Mouse (Mus musculus): ENCODE measurements at regions not wholly inside any gene's neighbourhood (a gene's known extent, or its start where the extent isn't known, plus 50 kb on each side); places are given as distances from the start of the nearest gene placed in this dataset.
"Not testable (repeated sequence)": the region's sequence is repeated elsewhere in the genome, so short reads cannot be mapped to it uniquely, and the experiment has no call there.

GRCm38 (mm10) chr3:133661303-133661702 lies 116.4 kb upstream of the Tet2 start:
- in situ Hi-C loops (cut with MboI, MseI) = no loop called here

GRCm38 (mm10) chr3:133664914-133665313 lies 120.0 kb upstream of the Tet2 start:
- in situ Hi-C loops (cut with MboI, MseI) = no loop called here

DNA sequence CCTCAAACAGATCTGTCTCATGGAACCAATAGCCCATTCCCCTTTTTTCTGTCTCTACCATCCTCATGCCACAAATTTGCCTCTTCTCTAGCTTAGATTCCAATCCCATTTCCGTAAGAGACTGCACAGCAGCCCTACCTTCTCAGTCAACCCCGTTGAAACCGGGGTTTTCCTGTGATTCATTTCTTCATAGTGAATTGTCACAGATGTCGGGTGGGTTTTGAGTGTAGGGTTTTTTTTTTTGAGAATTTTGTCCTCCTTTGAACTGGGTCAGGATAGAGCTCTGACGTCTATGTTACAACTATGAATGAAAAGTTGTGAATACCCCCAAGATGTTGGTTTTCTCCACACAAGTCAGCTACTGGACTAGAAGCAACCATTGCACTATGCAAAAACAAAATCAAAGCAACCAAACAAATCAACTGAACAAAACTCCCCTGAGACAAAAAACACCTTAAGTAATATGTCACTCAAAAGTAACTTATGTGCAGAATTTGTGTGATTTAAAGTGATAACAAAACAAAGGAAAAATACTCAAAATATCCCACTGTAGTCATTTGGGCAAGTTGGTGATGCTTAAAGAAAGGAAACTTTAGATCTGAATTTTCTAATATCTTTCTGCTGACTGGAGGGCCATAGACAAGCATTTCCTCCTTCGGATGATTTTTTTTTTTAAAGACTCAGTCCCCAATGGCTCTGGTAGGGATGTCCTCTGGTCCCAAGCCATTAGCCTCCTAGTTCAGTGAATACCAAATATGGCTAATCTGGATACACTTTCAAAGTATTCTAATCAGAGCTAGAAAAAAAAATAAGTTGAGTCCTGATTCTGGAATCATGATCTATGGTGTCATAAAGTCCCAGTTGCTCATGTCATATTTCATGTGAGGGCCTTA lies 120.7 kb upstream of the Tet2 start:
- in situ Hi-C loops (cut with MboI, MseI) = no loop called here

- in situ Hi-C loops (cut with MboI, MseI) = no loop called here
Observed at GRCm38 (mm10) chr3:133672742-133673447, 128.0 kb upstream of the Tet2 start.

DNA sequence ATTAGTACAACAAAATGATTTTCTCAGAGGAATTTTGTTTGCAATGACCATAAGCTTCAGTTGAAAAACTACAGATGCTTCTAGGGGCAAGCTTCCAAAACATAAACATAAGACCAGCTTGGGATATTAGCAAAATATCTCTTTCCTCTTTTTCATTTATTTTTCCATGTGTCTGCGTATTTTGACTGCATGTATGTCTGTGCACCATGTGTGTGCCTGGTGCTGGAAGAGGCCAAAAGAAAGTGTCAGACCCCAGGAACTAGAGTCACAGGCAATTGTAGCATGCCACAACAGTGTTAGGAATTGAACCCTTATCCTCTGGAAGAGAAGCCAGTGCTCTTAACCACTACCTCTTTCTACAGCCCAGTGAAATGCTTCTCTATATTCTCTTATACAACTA lies 133.0 kb upstream of the Tet2 start:
- in situ Hi-C loops (cut with MboI, MseI) = no loop called here

DNA sequence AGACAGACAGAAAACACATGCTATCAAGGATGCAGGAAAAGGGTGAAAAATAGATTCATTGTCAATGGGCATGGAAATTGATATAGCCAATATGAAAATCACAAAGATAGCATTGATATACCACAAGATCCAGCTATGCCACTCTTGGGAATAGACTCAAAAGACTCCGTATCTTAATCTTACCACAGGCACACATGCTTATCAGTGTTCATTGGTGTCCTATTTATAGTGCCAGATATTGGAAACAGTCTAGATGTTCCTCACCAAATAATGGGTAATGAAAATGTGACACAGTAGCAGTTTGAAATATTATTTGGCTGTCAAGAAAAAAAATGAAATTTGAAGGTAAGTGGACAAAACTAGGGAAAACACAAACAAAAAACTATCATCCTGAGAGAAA lies 135.0 kb upstream of the Tet2 start:
- in situ Hi-C loops (cut with MboI, MseI) = no loop called here

GRCm38 (mm10) chr3:133680343-133680742 lies 135.4 kb upstream of the Tet2 start:
- in situ Hi-C loops (cut with MboI, MseI) = no loop called here

GRCm38 (mm10) chr3:133680805-133681204 lies 135.9 kb upstream of the Tet2 start:
- in situ Hi-C loops (cut with MboI, MseI) = no loop called here

GRCm38 (mm10) chr3:133684196-133684743 lies 139.3 kb upstream of the Tet2 start:
- in situ Hi-C loops (cut with MboI, MseI) = no loop called here

GRCm38 (mm10) chr3:133684747-133685146 lies 139.8 kb upstream of the Tet2 start:
- in situ Hi-C loops (cut with MboI, MseI) = no loop called here

DNA sequence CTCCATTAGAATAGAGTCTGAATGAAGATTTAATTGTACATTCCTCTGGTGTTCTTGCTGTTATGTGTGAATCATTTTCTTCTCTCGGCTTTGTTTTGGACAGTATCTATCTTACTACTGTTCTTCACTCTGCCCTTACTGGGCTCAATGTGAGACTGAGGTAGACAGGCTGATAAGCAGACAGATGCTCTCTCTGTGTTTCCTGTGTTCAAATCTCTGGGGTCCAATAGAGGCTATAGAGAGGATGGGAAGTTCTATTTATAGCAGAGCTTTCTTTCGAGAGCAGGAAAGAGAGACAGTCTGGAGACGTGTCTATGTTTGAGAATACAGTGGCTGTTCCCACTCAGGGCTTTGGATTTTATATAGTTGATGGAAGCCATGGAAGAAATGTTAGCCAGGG lies 140.5 kb upstream of the Tet2 start:
- in situ Hi-C loops (cut with MboI, MseI) = no loop called here

DNA sequence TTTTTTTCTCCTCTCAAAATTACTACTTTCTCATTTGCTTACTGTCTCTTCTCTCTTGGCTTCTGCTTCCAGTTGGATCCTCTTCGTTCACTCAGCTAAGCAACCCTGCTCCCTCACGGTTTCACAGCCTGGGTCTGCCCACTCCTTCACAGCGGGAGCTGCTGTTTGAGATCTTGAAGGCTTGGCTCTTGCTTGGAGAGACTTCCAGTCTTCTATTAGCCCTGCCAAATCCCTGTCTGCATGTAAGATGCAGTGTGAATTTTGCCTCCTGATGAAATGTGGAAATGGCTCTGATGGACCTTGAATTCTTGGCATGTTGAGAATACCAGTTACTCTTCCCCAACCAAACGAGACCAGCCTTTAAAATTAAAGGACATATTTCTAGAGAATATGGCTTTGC lies 149.1 kb upstream of the Tet2 start:
- in situ Hi-C loops (cut with MboI, MseI) = no loop called here

GRCm38 (mm10) chr3:133696122-133696521 lies 151.2 kb upstream of the Tet2 start:
- in situ Hi-C loops (cut with MboI, MseI) = no loop called here

GRCm38 (mm10) chr3:133704849-133705248 lies 159.9 kb upstream of the Tet2 start:
- in situ Hi-C loops (cut with MboI, MseI) = not testable (repeated sequence)

GRCm38 (mm10) chr3:133711518-133711917 lies 166.6 kb upstream of the Tet2 start:
- in situ Hi-C loops (cut with MboI, MseI) = loop anchor here (10.0 kb wide), 1 partner anchor 1077 kb away; no protein-coding TSS in a partner anchor

- in situ Hi-C loops (cut with MboI, MseI) = no loop called here
Observed at GRCm38 (mm10) chr3:133722550-133723290, 177.8 kb upstream of the Tet2 start.

DNA sequence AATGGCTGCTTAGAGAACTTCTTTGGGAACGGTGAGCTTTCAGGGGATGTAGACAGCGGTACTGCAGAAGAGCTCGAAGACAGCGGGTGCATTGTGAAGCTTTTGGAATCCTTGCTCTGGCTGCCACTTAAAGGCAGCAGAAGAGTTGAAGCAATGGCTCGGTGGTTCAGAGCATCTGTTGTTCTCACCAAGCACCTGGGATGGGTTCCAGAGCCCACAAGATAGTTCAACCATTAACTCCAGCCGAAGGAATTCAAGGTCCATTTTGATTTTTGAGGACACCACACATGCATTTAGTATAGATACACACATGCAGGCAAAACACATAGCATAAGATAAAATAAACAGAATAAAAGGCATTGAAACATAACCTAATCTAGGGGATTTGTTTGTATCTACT lies 181.9 kb upstream of the Tet2 start:
- in situ Hi-C loops (cut with MboI, MseI) = no loop called here

DNA sequence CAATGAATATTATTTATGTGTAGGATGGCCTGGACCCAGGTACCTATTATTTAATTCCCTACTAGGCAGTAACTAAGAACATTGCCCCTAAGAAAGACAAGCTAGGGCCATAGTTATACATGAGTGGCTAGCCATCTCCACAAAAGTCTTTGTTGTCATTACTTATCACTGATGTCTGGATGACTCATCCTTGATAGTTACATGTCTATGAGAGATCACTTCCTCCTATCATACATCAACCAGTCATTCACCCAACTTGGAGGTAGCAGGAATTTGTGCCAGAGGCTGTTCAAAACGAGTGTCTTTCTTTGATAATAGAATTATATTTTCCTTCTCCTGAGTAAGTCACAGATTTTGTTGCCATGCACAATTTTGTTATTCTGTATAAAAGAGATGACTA lies 190.7 kb upstream of the Tet2 start:
- in situ Hi-C loops (cut with MboI, MseI) = no loop called here

DNA sequence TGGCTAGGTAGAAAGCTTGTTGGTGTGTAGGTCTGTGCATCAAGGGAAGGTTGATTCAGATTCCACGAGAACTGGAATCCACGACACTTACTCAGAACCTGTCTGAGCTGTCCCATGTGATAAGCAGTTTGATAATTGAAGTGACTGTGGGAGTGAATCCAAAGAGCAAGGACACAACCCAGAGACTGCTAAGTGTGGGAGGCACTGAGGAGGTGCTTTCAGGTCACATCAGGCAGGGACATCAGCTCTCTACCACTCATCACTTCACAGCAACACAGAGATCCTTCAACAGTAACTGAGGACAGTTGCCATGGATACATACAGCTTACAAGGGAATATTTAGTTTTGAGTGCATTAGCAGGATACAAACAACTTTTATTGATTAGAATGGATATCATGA lies 194.0 kb upstream of the Tet2 start:
- in situ Hi-C loops (cut with MboI, MseI) = no loop called here

- in situ Hi-C loops (cut with MboI, MseI) = no loop called here
Observed at GRCm38 (mm10) chr3:133744552-133745118, 199.7 kb upstream of the Tet2 start.
